ENCODE assay signal across 33 mouse cellular contexts in genomic region chr2:27162656-27163055, GRCm38 (mm10). TPM values are rescaled to one million over a fixed set of nuclear protein-coding genes. Genes with fewer than 3 reads are reported as not detected.
DNase-seq lines count a peak whose midpoint lies in the region.
"Had no signal": no experiment of that assay in that cellular context is flagged by ENCODE, and none has a peak within 500 bp of the region (broad histone marks: within the 10 kb centered on the region; RNA-seq: fewer than 3 reads in every experiment).

No protein-coding gene starts in this region.

- H3K4me1 ChIP-seq in heart, embryonic 10.5 days, result peaks cover 24% of the 10 kb centered on the region
- H3K4me1 ChIP-seq: neural tube, embryonic 12.5 days had no signal

- no peaks in the 10 kb centered on the region for H3K36me3 ChIP-seq in heart, embryonic 10.5 days
- H3K36me3 ChIP-seq: embryonic facial prominence, embryonic 13.5 days; forebrain, embryonic 12.5 days; heart, embryonic 12.5 days; midbrain, embryonic 15.5 days; neural tube, embryonic 12.5 days had no signal

- no peaks in the 10 kb centered on the region for H3K9me3 ChIP-seq in heart, embryonic 10.5 days
- H3K9me3 ChIP-seq: embryonic facial prominence, embryonic 13.5 days; forebrain, embryonic 12.5 days; heart, embryonic 12.5 days; midbrain, embryonic 15.5 days; neural tube, embryonic 12.5 days had no signal

- DNase-seq in heart, embryonic 10.5 days (ENCODE audit: low spot score), result no peak
- no peak for DNase-seq in heart, postnatal 4 days
- peak; percentile 55 to 67 for DNase-seq in right cerebral cortex, postnatal 10 days (ENCODE audit: low spot score in 2 of 2)
- no peak for DNase-seq in right cerebral cortex, adult 18-20 months
- DNase-seq in retina, adult 2 months (ENCODE audit: low read depth, low spot score), result peak; percentile 26
- no peak for DNase-seq in left cerebral cortex, postnatal 14 days (ENCODE audit: low spot score in 2 of 2)
- DNase-seq in layer of hippocampus, postnatal 36 days, result no peak
- DNase-seq: adrenal gland, postnatal 25 days; B cell, adult 2 months; cerebellum, adult 18-20 months; gastrocnemius, adult 2 months; gastrocnemius, postnatal 36 days; heart, adult 18-20 months; kidney, adult 8-10 months; kidney, postnatal 4 days; liver; lung, adult 2 months; lung, postnatal 10 days; right cerebral cortex, postnatal 25 days; spleen, adult 18-20 months; thymus, postnatal 14 days had no signal

- H3K27ac ChIP-seq in heart, embryonic 10.5 days, result peak overlapping the region; percentile 12; the same call in 1 of the 2 replicates
- H3K27ac ChIP-seq: embryonic facial prominence, embryonic 13.5 days; forebrain, embryonic 12.5 days; gastrocnemius, adult 2 months; kidney, postnatal 0 days; liver, embryonic 14.5 days; macrophage; midbrain, embryonic 15.5 days; neural tube, embryonic 12.5 days had no signal

- intact Hi-C loops in left cerebral cortex, postnatal 14 days (cut with DNase I), result loop anchor here (5.0 kb wide), 1 partner anchor 65 kb away; no protein-coding TSS in a partner anchor

- H3K27me3 ChIP-seq in heart, embryonic 10.5 days (ENCODE audit: insufficient read depth, poor library complexity, severe bottlenecking), result peaks cover 29% of the 10 kb centered on the region; the same call in 1 of the 2 replicates
- H3K27me3 ChIP-seq: forebrain, embryonic 12.5 days; midbrain, embryonic 15.5 days; neural tube, embryonic 12.5 days had no signal

- no peak overlapping the region for H3K4me3 ChIP-seq in heart, embryonic 10.5 days
- H3K4me3 ChIP-seq: embryonic facial prominence, embryonic 13.5 days; forebrain, embryonic 12.5 days; gastrocnemius, adult 2 months; heart, embryonic 12.5 days; midbrain, embryonic 15.5 days; myocyte; neural tube, embryonic 12.5 days had no signal

- 64% methylated on average over 11 of the region's 11 CpGs for WGBS in heart, embryonic 10.5 days

RNA-seq across cellular contexts. Expression of gene Dbh, which starts 2.4 kb away (rescaled TPM):
- 0.21 and 0.69 TPM in 2 replicates for polyA plus RNA-seq in heart, embryonic 10.5 days (2016; fragmentation: Nextera tagmentation; extraction: Ambion mirVana)
- total RNA-seq in heart, postnatal 4 days (2021), result 1 to 10 TPM; 1.1 to 1.8 TPM
- total RNA-seq in left cerebral cortex, postnatal 14 days (2021), result 1 to 10 TPM; 1.3 to 1.8 TPM
- under 1 TPM; 0.25 to 0.48 TPM for total RNA-seq in layer of hippocampus, postnatal 36 days (2021)
- total RNA-seq: common myeloid progenitor, adult 5-6 weeks; gastrocnemius, adult 2 months; gastrocnemius, postnatal 36 days; hematopoietic stem cell, adult 5-6 weeks; megakaryocyte-erythroid progenitor cell, adult 5-6 weeks had no signal
- polyA plus RNA-seq: forebrain, embryonic 12.5 days; liver, embryonic 14.5 days; macrophage had no signal

RNA-seq across cellular contexts. Expression of gene Fam163b, which starts 20.4 kb away (rescaled TPM):
- 0.25 and 0.39 TPM in 2 replicates for polyA plus RNA-seq in heart, embryonic 10.5 days (2016; fragmentation: Nextera tagmentation; extraction: Ambion mirVana)
- total RNA-seq in heart, postnatal 4 days (2021), result under 1 TPM; 0.55 to 0.65 TPM
- total RNA-seq in left cerebral cortex, postnatal 14 days (2021), result 100 to 1,000 TPM; 142 to 143 TPM
- total RNA-seq in layer of hippocampus, postnatal 36 days (2021), result 100 to 1,000 TPM; 107 to 130 TPM
- total RNA-seq: common myeloid progenitor, adult 5-6 weeks; gastrocnemius, adult 2 months; gastrocnemius, postnatal 36 days; hematopoietic stem cell, adult 5-6 weeks; megakaryocyte-erythroid progenitor cell, adult 5-6 weeks had no signal
- polyA plus RNA-seq: kidney, postnatal 0 days; macrophage had no signal

Comparison
In these comparisons a context has a peak if more than half of its experiments do, and no peak if none do; other contexts are left out.
1. DNase-seq: peak in right cerebral cortex, postnatal 10 days (2 of 2) and retina, adult 2 months (single experiment); none in heart, embryonic 10.5 days (single experiment), heart, postnatal 4 days (single experiment), right cerebral cortex, adult 18-20 months (single experiment), left cerebral cortex, postnatal 14 days (0 of 2) and layer of hippocampus, postnatal 36 days (0 of 2).
2. RNA of gene Fam163b, which starts 20.4 kb away (total RNA-seq): 142 to 143 TPM in left cerebral cortex, postnatal 14 days and 107 to 130 TPM in layer of hippocampus, postnatal 36 days; 0.55 to 0.65 TPM in heart, postnatal 4 days; every median in the first group is over 10 times any median in the second.